Mouse (Mus musculus): ENCODE measurements at regions not wholly inside any gene's neighbourhood (a gene's known extent, or its start where the extent isn't known, plus 50 kb on each side); places are given as distances from the start of the nearest gene placed in this dataset.
A peak's percentile ranks its signal among the peaks of the same experiment; 100 is the strongest.

DNA sequence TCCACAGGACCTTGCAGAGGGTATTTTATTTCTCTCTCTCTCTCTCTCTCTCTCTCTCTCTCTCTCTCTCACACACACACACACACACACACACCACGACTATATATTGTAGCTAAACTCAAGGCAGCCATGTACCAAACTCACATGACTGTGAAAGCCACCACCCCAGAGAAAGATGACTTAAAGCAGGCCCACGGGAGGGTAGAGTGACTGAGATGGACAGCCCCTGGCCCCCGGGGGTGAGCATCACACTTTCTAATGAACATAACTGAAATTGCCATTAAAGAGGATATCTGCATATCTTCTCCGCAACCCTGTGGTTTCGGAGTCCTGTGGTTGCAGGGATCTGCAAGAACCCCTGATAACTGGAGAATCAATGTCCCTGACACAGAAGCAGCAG is 197.1 kb upstream of the Spdye4c start:
- DNase-seq (ENCODE audit: low spot score), result no peak

DNA sequence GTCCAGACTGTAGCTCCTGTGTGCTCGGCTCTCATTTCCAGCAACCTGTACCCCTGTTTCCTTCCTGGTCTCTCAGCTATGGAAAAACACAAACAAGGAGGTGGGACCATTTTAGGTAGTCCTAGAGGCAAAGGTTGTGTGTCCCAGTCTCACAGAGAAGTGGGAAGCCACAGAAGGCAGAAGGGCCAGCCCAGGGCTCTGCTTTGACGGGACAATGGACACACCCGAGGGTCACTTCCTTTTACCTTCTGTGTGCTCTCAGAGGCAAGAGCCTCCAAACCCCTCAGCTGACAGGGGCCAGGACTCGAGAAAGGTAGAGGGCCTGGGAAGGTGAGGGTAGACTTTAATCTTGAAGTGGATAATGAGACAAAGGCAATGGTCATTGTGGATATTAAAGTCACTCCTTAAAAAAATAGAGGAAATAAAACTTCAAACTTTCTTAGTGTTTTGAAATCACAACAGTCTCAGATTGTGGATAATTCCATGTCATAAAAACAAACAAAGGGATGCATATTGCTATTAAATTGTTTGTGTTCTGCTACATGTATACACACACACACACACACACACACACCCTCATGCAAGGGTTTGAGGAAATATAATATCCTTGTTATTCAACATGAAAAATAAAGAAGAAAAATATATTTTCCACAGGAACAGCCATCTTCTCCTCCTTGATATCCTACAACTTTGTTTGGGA is 195.6 kb upstream of the Spdye4c start:
- no peak for DNase-seq (ENCODE audit: low spot score)

DNA sequence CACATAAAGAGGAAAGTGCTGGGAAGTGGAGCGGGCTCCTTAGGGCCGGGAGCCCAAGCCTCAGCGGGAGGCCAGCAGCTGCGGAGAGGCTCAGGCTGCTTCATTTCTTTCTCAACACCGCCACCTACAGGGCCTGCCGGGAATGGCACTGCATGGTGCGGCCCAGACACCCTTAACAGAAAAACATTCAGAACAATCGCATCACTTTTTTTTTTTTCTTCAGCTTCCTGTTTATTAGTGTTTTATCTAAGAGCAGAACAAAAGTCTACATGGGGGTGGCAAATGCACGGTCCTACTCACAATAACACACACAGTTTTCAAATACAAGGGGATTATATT is 195.0 kb upstream of the Spdye4c start:
- DNase-seq (ENCODE audit: low spot score), result peak; percentile 76

DNA sequence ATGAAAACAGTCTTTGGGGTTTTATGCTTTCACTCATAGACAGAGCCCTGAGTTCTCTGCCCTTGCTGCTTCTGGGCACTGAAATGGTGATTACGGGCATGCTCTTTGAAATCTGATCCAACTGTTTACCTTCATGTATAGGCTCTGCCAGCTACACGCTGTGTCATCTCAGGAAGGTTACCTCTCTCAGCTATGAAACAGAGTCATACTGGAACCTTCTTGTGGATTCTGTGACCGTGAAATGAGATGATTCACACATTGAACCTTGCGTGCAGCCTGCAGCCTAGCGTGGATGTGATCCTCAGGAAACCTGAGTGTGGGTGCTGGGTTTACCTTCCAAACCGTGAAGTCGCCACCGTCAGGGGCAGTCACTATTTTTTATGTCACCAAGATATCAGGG is 189.7 kb upstream of the Spdye4c start:
- no peak for DNase-seq (ENCODE audit: low spot score)

DNA sequence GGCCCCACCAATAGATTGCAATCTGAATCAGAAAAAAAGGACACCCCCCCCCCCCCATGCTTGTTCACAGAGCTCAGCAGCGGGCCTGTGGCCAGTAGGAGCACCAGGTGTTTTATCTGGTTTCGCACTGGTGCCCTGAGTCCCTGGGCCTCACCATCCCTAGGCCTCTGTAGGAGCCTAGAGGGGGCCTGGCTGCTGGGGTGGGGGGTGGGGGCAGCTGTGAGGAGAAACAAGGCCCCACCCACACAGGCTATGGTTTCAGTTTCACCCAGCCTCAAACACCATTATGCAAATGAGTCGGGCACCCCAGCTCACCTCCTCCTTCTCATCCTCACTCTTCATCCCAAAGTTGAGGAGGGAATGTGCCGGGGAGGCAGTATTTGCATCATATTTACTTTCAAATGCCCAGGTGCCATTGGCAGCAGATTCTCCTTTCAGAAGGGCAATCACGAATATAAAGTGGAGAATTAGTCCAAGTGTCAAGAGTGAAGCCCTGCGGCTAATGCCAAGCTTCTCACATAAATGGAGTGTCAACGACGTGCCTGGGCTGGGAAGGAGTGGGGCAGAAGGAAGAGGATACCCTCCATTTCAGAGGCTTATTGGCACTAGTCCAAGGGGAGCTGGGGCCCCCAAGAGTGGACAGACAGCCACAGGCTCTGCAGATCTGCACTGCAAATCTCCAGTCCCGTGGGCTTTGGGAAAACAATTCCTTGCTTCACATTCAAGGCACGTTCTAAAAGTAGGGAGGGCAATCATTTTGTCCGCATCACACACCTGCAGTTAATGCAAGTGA is 187.7 kb upstream of the Spdye4c start:
- DNase-seq (ENCODE audit: low spot score), result no peak

DNA sequence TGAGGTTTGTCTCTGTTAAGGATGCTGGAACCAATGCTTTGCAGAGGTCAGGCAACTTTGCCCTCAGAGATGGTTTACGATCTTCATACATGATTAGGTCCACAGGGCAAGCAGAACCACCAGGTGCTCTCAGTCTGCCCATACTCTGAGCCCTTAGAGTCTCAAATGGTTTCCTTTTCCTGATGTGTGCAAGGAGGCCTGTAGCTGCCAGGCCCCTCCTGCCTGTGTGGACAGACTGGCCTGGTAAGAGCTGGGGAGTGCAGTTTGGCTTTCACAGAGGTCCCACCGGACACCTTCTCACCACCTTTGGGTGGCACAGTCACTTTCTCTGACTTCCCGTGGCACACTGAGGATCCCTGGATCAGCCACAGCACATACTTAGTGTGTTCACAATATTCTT is 186.6 kb upstream of the Spdye4c start:
- no peak for DNase-seq (ENCODE audit: low spot score)

DNA sequence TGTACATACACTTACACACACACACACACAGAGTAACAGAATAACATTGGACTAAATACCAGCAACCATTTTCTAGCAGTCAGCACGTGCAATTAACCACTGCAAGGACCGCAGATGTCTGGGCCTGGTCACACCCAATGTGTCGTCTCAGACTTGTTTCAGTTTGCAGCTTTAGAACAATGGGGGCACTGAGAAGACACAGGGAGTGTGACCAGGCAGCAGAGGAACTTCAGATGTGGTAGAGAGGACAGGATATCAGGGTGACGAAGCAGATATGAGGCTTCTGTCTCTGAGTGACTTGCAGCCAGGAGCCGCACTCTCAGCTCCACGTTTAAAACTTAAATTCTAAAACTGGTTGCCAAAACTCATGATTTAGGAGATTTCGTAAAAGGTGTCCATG is 183.9 kb upstream of the Spdye4c start:
- no peak for DNase-seq (ENCODE audit: low spot score)

DNA sequence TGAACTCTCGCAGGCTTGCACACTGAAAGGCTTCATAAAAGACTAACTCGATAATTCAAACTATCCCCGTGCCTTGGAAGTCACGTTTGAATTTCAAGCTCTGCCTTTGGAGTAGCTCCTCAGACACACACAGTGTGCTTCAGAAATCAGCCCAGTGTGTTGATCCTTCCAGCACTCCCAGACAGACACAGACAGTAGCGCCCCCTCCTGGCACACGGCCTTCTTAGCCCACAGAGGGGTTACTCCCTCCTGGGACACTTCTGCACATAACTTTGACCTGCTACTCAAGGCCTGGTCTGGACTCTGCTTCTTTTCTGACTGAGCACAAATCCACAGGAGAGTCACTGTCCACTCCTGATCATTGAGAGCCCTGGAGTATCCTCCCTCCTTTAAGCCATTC is 182.3 kb upstream of the Spdye4c start:
- DNase-seq (ENCODE audit: low spot score), result peak; percentile 36

DNA sequence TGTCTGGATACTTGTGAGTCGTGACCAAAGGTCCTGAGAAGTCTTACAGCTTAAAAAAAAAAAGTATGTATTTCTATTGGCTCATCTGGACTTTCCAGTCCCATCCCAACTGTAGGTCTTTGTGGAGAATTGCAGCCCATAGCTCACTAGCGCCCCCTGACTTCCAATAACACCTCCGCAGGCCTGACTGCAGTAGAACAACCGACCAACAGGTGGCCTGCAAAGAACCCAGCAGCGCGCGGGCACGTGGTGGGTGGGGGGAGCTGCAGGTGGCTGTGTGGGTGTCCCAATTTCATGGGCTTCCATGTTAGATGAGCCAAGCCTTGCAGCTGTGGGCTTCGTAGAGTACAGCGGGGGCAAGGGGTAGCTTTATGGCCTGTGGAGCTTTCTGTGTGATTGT is 178.7 kb upstream of the Spdye4c start:
- DNase-seq (ENCODE audit: low spot score), result peak; percentile 37

DNA sequence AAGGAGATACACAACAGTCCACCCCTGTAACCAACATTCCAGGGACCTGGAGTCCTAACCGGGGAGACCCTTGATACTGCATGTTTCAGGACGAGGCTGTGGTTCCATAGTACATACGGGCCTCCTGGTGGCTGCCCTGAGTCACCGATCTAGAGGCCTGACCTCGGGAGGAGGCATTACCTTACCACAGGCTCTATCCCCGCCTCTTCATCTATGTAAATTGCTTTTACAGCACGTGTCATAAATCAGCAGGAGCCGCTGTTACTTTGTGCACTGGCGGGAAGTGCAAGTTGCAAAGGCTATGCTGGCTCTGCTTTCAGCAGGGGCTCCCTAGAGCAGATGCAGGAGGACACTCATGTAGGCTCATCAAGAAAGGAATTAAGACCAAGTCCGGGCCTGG is 178.0 kb upstream of the Spdye4c start:
- peak; percentile 20 for DNase-seq (ENCODE audit: low spot score)

DNA sequence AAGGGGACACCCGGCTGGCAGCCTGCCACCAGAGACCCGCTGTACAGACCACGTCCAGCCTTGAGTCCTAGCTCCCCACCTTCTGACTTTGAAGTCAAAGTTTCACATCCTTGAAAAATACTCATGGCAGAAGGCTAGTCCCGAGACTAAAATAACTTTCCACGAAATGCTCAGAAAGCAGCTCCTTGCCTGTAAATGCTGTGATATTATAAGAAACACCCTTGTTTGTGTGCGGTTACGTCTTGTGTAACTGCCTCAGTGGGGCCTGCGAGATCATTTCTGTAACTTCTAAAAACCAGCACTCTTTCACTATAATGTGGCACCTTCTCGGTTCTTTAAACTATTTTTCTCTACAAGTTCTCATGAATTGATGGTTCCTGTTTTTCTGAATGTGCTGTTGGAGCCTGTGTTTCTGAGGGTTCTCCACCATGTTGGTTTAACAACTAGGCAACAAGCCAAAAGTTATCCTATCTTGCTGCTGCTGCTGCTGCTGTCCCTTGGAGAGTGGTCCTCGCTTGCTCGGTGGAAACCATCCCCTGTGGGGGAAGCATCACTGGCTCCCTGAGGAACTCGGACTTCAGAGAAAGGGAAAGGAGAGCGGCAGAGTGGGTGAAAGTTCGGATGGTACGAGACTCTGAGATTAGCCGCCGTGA is 176.3 kb upstream of the Spdye4c start:
- DNase-seq (ENCODE audit: low spot score), result no peak

DNA sequence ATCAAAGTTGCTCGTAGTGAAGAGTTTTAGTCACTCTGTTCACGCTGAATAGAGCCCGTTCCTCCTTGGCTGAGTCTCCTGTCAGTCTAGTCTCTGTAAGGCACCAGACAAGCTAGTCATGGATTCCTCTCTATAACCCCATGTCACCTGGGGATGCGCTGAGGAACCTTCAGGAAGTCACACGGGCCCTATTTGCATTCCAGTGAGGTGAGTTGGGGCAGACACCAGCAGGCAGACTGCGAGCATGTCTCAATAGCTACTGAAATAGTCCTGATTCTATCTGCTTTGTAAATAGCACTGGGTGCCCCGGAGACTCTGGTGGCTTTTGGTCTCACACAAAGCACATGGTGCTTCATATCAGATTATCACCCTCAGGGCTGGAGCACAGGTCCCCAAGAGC is 174.6 kb upstream of the Spdye4c start:
- no peak for DNase-seq (ENCODE audit: low spot score)

DNA sequence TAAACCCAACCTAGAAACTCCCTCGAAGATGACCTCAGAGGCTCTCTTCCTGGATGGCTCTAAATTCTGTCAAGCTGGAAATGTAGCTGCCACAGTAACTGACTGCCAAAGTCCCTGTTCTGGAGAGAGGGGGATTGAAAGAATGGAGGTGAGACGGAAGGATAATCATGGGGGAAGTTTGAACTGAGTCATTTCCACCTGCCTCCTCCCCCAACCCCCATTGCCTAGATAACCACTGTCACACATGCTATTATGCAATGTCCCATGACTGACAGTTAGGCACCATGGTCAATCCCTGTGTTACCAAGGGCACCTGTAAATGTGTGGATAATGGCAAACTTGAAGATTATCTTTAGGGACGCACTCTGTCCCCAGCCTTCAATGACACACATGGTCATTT is 172.0 kb upstream of the Spdye4c start:
- no peak for DNase-seq (ENCODE audit: low spot score)

DNA sequence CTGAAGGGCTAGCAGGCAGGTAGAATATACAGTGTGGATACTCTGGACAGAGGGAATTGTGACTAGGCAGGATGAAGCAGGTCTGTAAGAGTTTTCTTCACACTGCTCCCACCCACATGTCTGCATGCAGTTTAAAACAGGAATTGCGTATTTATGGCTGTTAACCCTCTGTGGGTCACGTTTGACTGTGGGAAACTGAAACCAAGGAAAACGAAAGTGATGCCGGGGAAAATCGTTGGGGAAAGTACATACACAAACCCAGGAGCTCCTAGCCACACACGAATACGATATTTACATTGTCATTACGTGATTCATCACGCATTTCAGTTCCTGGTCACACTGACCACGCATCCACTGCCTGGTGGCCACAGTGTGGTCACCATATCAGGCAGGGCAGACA is 170.6 kb upstream of the Spdye4c start:
- DNase-seq (ENCODE audit: low spot score), result no peak

DNA sequence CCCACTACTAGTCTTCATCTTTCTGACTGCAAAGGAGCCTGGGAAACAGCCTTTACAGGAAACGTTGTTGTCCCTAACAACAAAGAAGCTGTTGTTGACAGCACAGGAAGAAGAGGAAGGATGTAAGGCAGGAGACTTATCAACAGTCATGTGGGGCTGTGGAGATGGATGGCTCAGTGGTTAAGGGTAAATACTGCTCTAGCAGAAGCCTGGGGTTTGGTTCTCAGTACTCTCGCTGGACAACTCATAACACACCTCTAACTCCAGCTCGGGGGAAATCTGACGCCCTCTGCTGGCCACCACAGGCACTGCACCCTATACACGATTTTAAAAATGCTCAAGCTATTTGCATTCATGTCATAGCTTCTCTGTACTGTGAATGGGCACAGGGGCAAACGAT is 168.3 kb upstream of the Spdye4c start:
- DNase-seq (ENCODE audit: low spot score), result no peak

DNA sequence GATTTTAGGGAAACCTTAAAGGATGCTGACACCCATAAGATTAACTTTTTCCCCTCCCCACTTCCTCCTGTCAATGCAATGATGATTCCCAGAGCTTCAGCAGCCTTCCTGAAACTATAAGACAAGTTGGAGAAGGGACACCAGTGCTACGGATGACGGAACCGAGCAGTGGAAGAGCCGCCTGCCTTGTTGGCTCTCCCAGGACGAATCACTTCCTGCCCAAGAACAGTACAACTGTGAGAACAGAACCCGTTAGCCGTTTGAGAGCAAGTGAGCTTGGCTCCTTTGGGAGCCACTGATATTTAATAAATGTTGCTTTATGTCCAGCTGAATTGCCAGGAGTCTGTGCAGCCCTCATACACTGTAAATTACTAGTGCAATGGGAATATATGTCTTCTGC is 166.8 kb upstream of the Spdye4c start:
- no peak for DNase-seq (ENCODE audit: low spot score)

DNA sequence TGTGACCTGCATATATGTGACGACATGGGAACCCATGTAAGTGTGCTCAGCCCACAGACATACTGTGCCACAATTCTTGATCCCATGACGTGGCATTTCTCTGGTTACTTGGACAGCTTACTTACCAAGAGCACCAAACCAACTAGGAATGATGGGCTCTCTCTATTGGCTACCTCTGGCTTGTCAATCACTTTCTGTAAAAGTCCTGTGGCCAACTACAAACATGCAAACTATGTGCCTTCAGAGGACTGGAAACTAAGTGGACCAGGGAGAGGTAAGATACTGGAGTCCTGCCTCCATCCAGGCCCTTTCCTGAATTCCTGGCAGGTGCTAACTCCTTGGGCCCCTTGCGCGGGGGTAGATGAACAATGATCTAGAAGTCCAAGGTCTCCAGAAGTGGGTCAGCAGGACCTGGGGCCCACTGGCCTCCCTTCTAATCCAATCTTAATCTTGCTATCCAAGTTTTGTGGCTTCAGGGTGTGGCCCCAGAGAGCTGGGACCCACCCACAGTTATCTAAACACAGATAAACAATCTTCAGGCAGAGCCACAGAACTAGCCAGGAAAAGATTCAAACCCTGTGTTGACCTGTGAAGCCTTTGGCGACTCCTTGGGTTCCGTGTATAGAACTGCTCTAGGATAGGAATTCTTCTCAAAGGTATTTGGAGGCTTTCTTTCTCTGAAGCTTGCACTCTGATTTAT is 163.7 kb upstream of the Spdye4c start:
- DNase-seq (ENCODE audit: low spot score), result no peak

DNA sequence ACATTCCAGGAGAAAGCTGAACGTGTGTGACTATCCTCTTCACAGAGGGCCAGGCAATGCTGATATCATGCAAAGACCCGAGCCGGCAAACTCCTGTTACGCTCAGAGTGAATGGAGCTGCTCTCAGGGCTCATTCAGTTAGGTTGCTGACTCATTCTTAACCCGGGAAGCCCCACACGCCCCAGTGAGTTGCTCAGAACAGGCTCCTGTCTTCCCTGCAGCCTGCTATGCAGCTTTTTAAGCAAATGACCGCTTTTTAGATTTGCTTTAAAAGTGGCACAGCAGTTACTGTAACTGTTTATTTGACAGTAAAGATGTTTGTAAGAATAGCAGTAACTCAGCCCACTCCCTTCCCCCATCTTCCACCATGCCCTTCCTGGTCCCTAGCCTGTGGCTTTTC is 162.9 kb upstream of the Spdye4c start:
- no peak for DNase-seq (ENCODE audit: low spot score)

DNA sequence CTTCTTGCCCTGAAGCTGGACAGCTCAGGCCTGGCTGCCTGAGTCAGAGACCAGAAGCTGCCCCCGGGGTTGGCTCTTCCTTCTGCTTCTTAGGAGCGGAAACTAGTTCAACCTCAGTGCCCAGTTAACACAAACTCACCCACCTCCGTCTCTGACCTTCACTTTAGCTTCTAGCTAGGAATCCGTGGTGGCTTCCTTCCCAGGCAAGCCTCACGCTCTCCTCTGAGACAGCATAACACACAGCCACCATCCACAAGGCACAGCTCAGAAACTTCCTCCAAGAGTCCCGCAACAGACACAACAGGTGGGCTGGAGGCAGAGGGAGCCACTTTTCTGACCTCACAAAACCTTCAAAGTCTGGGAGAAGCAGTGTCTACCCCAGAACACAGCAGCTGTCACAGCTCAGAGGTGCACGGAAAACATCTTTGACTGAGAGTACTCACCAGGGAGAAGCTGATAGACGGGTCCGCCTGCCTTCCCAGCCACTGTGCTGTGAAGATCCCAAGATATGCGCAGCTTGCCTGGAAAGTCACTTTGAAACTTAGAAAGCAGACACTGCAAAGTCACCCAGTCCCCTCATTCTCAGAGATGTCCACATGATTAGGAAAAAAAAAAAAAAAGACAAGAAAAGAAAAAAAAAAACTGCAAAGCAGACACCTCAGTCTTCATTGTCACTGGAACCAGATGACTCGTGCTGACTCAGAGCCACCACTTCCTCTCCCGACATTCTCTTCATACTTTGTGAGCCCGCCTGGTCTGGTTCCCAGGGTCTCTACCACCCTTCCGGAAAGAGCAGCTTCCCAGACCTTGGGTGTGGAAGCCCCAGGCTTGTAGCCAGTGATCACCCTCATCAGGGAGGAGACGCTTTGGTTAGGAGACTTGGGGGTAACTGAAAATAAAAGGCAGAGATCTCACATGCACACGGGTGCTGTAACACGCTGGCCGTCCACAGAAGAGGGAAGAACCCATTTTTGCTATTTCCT is 162.1 kb upstream of the Spdye4c start:
- DNase-seq (ENCODE audit: low spot score), result peak; percentile 31

DNA sequence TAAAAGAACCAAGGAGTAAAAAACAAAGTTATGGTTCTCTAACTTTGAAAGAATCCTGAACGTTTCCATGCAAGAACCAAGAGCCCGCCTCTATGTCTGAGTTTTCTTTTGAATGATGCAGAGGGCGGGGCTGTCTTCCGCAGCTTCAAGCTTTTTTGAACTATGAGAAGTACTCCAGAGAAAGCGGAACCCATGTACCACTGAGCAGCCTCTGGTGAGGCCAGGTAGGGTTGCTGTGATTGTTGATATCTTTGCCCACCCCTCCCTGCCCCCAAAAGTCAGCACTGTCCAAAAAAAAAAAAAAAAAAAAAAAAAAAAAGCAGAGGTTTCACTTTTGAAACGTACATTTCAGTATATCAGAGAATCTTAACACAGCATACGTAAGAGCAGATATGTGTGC is 161.2 kb upstream of the Spdye4c start:
- DNase-seq (ENCODE audit: low spot score), result no peak

DNA sequence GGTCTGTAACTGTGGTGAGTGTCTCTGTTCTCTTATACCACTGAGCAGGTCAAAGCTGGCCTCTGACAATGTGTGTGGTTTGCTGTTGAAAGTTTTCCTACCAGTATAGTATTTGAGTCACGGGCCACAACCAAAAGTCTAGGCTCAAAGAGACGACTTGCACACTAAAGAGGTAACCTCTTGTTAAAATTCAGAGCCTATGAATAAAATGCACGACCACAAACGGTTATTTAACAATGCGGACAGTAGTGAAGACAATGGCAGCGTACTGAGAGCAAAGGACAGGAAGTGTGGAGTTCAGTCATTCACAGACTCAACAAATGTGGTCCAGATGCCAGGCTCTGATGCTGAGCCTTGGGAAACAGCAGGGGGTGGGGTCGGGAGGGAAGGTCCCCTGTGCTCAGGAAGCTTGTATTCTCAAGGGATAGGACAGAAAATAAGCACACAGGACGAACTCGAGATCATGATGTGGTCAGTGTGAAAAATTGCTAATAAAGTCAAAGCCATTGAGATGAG is 160.2 kb upstream of the Spdye4c start:
- no peak for DNase-seq (ENCODE audit: low spot score)
